Mouse (Mus musculus) bone marrow macrophage, adult 2 months (primary cell): ENCODE measurements at regions not wholly inside any gene's neighbourhood (a gene's known extent, or its start where the extent isn't known, plus 50 kb on each side); places are given as distances from the start of the nearest gene placed in this dataset.
A peak's percentile ranks its signal among the peaks of the same experiment; 100 is the strongest.

Source experiments
- H3K27ac ChIP-seq: 2 replicates; pipeline ENCODE4 v1.5.1; 2012; ENCODE audit warnings: low read depth, low read length; ENCODE audit not compliant: insufficient read depth
- H3K4me1 ChIP-seq: 2 replicates; pipeline ENCODE4 v1.6.1; 2012; ENCODE audit warnings: low read length; ENCODE audit not compliant: control insufficient read depth, insufficient read depth
- H3K4me3 ChIP-seq: 2 replicates; pipeline ENCODE4 v1.5.1; 2012; ENCODE audit warnings: mild to moderate bottlenecking, low read length, moderate library complexity; ENCODE audit not compliant: insufficient read depth
- CTCF ChIP-seq: IDR thresholded peaks from 2 replicates; pipeline ENCODE4 v1.5.1; 2012; ENCODE audit warnings: low read depth, mild to moderate bottlenecking, low read length, moderate library complexity
- POLR2A ChIP-seq: IDR thresholded peaks from 2 replicates; pipeline ENCODE4 v1.6.1; 2012; ENCODE audit warnings: mild to moderate bottlenecking, low read depth, low read length, borderline replicate concordance

- no peak overlapping the region for H3K27ac ChIP-seq
- no peak overlapping the region for H3K4me3 ChIP-seq
- no peak for TF ChIP-seq CTCF
- no peak for TF ChIP-seq POLR2A
- H3K4me1 ChIP-seq = no peaks in the 10 kb centered on the region
These were observed 100.7 kb upstream of the Chrna7 start for GRCm38 (mm10) chr7:63313096-63313495.

- Histone ChIP-seq H3K4me3 (no peak overlapping the region), H3K4me1 (no peaks in the 10 kb centered on the region), H3K27ac (no peak overlapping the region)
- TF ChIP-seq CTCF (peak; percentile 33; the same call in 1 of the 2 replicates), POLR2A (no peak)
These were observed 107.2 kb upstream of the Chrna7 start for GRCm38 (mm10) chr7:63319594-63319993.

GRCm38 (mm10) chr7:63321171-63321570, 108.8 kb upstream of the Chrna7 start:
- H3K27ac ChIP-seq = no peak overlapping the region
- H3K4me3 ChIP-seq = no peak overlapping the region
- TF ChIP-seq CTCF = no peak
- no peak for TF ChIP-seq POLR2A
- no peaks in the 10 kb centered on the region for H3K4me1 ChIP-seq

GRCm38 (mm10) chr7:63321951-63322710, 109.8 kb upstream of the Chrna7 start:
- no peak for TF ChIP-seq POLR2A

GRCm38 (mm10) chr7:63335146-63335545, 109.4 kb upstream of the Otud7a start:
- H3K4me1 ChIP-seq = no peaks in the 10 kb centered on the region
- TF ChIP-seq POLR2A (no peak), CTCF (no peak)
- no peak overlapping the region for H3K4me3 ChIP-seq

More at GRCm38 (mm10) chr7:63321951-63322710, 109.8 kb upstream of the Chrna7 start:
- no peaks in the 10 kb centered on the region for H3K4me1 ChIP-seq
- H3K4me3 ChIP-seq = no peak overlapping the region
- no peak overlapping the region for H3K27ac ChIP-seq

GRCm38 (mm10) chr7:63336072-63336471, 108.5 kb upstream of the Otud7a start:
- Histone ChIP-seq H3K4me1 (no peaks in the 10 kb centered on the region), H3K4me3 (no peak overlapping the region), H3K27ac (no peak overlapping the region)
- TF ChIP-seq POLR2A (no peak), CTCF (no peak)

More at GRCm38 (mm10) chr7:63335146-63335545, 109.4 kb upstream of the Otud7a start:
- no peak overlapping the region for H3K27ac ChIP-seq

GRCm38 (mm10) chr7:63341716-63342115, 102.8 kb upstream of the Otud7a start:
- Histone ChIP-seq H3K4me1 (no peaks in the 10 kb centered on the region), H3K4me3 (no peak overlapping the region), H3K27ac (no peak overlapping the region)
- TF ChIP-seq POLR2A (no peak), CTCF (no peak)

- Histone ChIP-seq H3K4me3 (no peak overlapping the region), H3K27ac (no peak overlapping the region), H3K4me1 (no peaks in the 10 kb centered on the region)
- no peak for TF ChIP-seq POLR2A
- no peak for TF ChIP-seq CTCF
These were observed 98.7 kb upstream of the Otud7a start for GRCm38 (mm10) chr7:63345671-63346392.

GRCm38 (mm10) chr7:63346393-63346730, 98.2 kb upstream of the Otud7a start:
- Histone ChIP-seq H3K27ac (no peak overlapping the region), H3K4me1 (no peaks in the 10 kb centered on the region), H3K4me3 (no peak overlapping the region)
- TF ChIP-seq POLR2A (no peak), CTCF (no peak)
